Mouse (Mus musculus): ENCODE results near the gene Sgo2a. TPM values are rescaled to one million over a fixed set of nuclear protein-coding genes. Genes with fewer than 3 reads are reported as not detected.

The Sgo2a gene
- polyA plus RNA-seq, 1 experiment, result 1.6 TPM

GRCm38 (mm10) chr1:58072991-58073730 lies 77.4 kb downstream of the Sgo2a start:
- Histone ChIP-seq H3K4me2 (ENCODE audit: low read depth) (no peak overlapping the region), H3K27me3 (ENCODE audit: control insufficient read depth, insufficient read depth, insufficient read length) (no peaks in the 10 kb centered on the region), H3ac (ENCODE audit: control insufficient read depth, insufficient read length) (no peak overlapping the region), H3K4me3 (no peak overlapping the region), H3K36me3 (ENCODE audit: control insufficient read depth, insufficient read depth) (peaks cover 31% of the 10 kb centered on the region), H3K79me2 (ENCODE audit: control insufficient read depth, insufficient read depth) (no peaks in the 10 kb centered on the region)
- no peak for TF ChIP-seq POLR2AphosphoS2 (IDR thresholded peaks at IDR 0.05; ENCODE audit: insufficient read length, low read depth)

- Histone ChIP-seq H3K27me3 (ENCODE audit: control insufficient read depth, insufficient read depth, insufficient read length) (no peaks in the 10 kb centered on the region), H3K4me3 (no peak overlapping the region), H3K79me2 (ENCODE audit: control insufficient read depth, insufficient read depth) (no peaks in the 10 kb centered on the region), H3ac (ENCODE audit: control insufficient read depth, insufficient read length) (no peak overlapping the region), H3K36me3 (ENCODE audit: control insufficient read depth, insufficient read depth) (peaks cover 32% of the 10 kb centered on the region), H3K4me2 (ENCODE audit: low read depth) (no peak overlapping the region)
- TF ChIP-seq MYOG (IDR thresholded peaks at IDR 0.05; ENCODE audit: control insufficient read depth in 1 of 3, insufficient read depth in 1 of 3, insufficient read length in 2 of 3, low read depth in 2 of 3), result no peak
- TF ChIP-seq MAX (IDR thresholded peaks at IDR 0.05; ENCODE audit: low read depth), result no peak
- no peak for TF ChIP-seq E2F4 (IDR thresholded peaks at IDR 0.05; ENCODE audit: insufficient read depth)
- TF ChIP-seq POLR2AphosphoS2 (IDR thresholded peaks at IDR 0.05; ENCODE audit: insufficient read length, low read depth), result no peak
- TF ChIP-seq USF1 (IDR thresholded peaks at IDR 0.05; ENCODE audit: low read depth), result no peak
- no peak for TF ChIP-seq REST (IDR thresholded peaks at IDR 0.05; ENCODE audit: insufficient read depth, insufficient read length)
- no peak for TF ChIP-seq POLR2A (IDR thresholded peaks at IDR 0.05; ENCODE audit: insufficient read length, low read depth)
- TF ChIP-seq TCF3 (IDR thresholded peaks at IDR 0.05; ENCODE audit: insufficient read length, low read depth), result no peak
- TF ChIP-seq SRF (IDR thresholded peaks at IDR 0.05; ENCODE audit: control insufficient read depth, insufficient read length, low read depth), result no peak
- TF ChIP-seq TCF12 (IDR thresholded peaks at IDR 0.05; ENCODE audit: insufficient read depth, poor library complexity, severe bottlenecking), result no peak
- no peak for TF ChIP-seq MYOD1 (IDR thresholded peaks at IDR 0.05; ENCODE audit: control insufficient read depth in 1 of 3, insufficient read length in 2 of 3, low read depth in 2 of 3)
- TF ChIP-seq CEBPB (IDR thresholded peaks at IDR 0.05; ENCODE audit: insufficient read depth, poor library complexity, severe bottlenecking), result no peak
Observed at GRCm38 (mm10) chr1:58074266-58074665, 78.5 kb downstream of the Sgo2a start.

Other genes with a start within 250 kb of the Sgo2a start
- gene Spats2l, start 221.8 kb upstream of the Sgo2a start, polyA plus RNA-seq (2012; fragmentation: generic; extraction: Trizol), result 0.76 TPM
- 4.5 TPM for gene Kctd18, start 23.0 kb downstream of the Sgo2a start, polyA plus RNA-seq (2012; fragmentation: generic; extraction: Trizol)
- 2.4 TPM for gene Aox1, start 34.0 kb downstream of the Sgo2a start, polyA plus RNA-seq (2012; fragmentation: generic; extraction: Trizol)
- gene Aox3, start 117.2 kb downstream of the Sgo2a start, polyA plus RNA-seq (2012; fragmentation: generic; extraction: Trizol), result not detected
- gene Aox4, start 214.4 kb downstream of the Sgo2a start, polyA plus RNA-seq (2012; fragmentation: generic; extraction: Trizol), result not detected